Mouse (Mus musculus) forebrain, embryonic 15.5 days (tissue): ENCODE measurements around the gene Sept5. TPM values are rescaled to one million over a fixed set of nuclear protein-coding genes. Genes with fewer than 3 reads are reported as not detected.

Source experiments
- polyA plus RNA-seq: library from polyadenylated mRNA; unstranded; fragments of >200 nt; fragmentation: Nextera tagmentation; extraction: Ambion mirVana; gene quantifications from 2 replicates; pipeline ENCODE4 v1.2.1, GENCODE M21; 2015

Gene Sept5
- polyA plus RNA-seq, 1 experiment from 2014 or later, result 203 TPM

Other genes with a start within 250 kb of the Sept5 start
- gene Txnrd2, start 203.6 kb downstream of the Sept5 start, polyA plus RNA-seq, result 24.2 and 26.3 TPM in 2 replicates
- 83.0 and 84.4 TPM in 2 replicates for gene Comt, start 203.1 kb downstream of the Sept5 start, polyA plus RNA-seq
- gene Gnb1l, start 131.2 kb downstream of the Sept5 start, polyA plus RNA-seq, result 16.0 and 16.4 TPM in 2 replicates
- 3.4 and 3.5 TPM in 2 replicates for gene Rtl10, start 131.1 kb downstream of the Sept5 start, polyA plus RNA-seq
- gene Tbx1, start 39.3 kb downstream of the Sept5 start, polyA plus RNA-seq, result 0.70 and 0.93 TPM in 2 replicates
- gene Gp1bb, start 7.6 kb downstream of the Sept5 start, polyA plus RNA-seq, result 9.7 and 10.1 TPM in 2 replicates
- gene Gm49601, start 3.5 kb downstream of the Sept5 start, polyA plus RNA-seq, result 20.5 and 22.0 TPM in 2 replicates
- 86.7 and 94.4 TPM in 2 replicates for gene Cldn5, start 146.9 kb upstream of the Sept5 start, polyA plus RNA-seq
- 121 and 127 TPM in 2 replicates for gene Ufd1, start 181.8 kb upstream of the Sept5 start, polyA plus RNA-seq
- 24.8 and 27.3 TPM in 2 replicates for gene Cdc45, start 182.0 kb upstream of the Sept5 start, polyA plus RNA-seq
- 30.7 and 31.2 TPM in 2 replicates for gene 2510002D24Rik, start 206.6 kb upstream of the Sept5 start, polyA plus RNA-seq
- not detected in 2 replicates for gene Gm28539, start 206.6 kb upstream of the Sept5 start, polyA plus RNA-seq
- gene Mrpl40, start 246.9 kb upstream of the Sept5 start, polyA plus RNA-seq, result 62.9 and 67.0 TPM in 2 replicates
- gene Hira, start 247.1 kb upstream of the Sept5 start, polyA plus RNA-seq, result 25.1 and 27.8 TPM in 2 replicates